Mouse (Mus musculus) forebrain, embryonic 14.5 days (tissue): ENCODE measurements around the gene Cdc42bpb. TPM values are rescaled to one million over a fixed set of nuclear protein-coding genes. Genes with fewer than 3 reads are reported as not detected.
A peak's percentile ranks its signal among the peaks of the same experiment; 100 is the strongest.

Experiments used
- ATAC-seq: fragments of 200-750 bp; cut with Nextera tagmentation; 2 replicates; pipeline ENCODE4 v1.8.0; 2017; ENCODE audit warnings: mild to moderate bottlenecking, moderate library complexity
- DNase-seq: peaks from one replicate; pipeline ENCODE4 v3.0.0-alpha.2; 2015; ENCODE audit warnings: low spot score
- H3K27ac ChIP-seq: fragments of 300-500 bp; sonication (generic); 2 replicates; pipeline ENCODE4 v1.5.1; 2014; ENCODE audit warnings: low read depth, mild to moderate bottlenecking, control low read depth, low read length, moderate library complexity
- H3K27me3 ChIP-seq: fragments of 300-500 bp; sonication (generic); replicated peaks from 2 replicates; pipeline ENCODE4 v1.6.1; 2014; ENCODE audit warnings: low read length, control low read depth, mixed read lengths; ENCODE audit not compliant: control insufficient read depth, insufficient read depth
- H3K36me3 ChIP-seq: fragments of 300-500 bp; sonication (generic); 2 replicates; pipeline ENCODE4 v1.6.1; 2014; ENCODE audit warnings: low read length, control low read depth; ENCODE audit not compliant: control insufficient read depth, insufficient read depth
- H3K4me1 ChIP-seq: fragments of 300-500 bp; sonication (generic); 2 replicates; pipeline ENCODE4 v1.6.1; 2014; ENCODE audit warnings: antibody characterized with exemption, low read length, control low read depth; ENCODE audit not compliant: control insufficient read depth, insufficient read depth
- H3K4me2 ChIP-seq: fragments of 300-500 bp; sonication (generic); 2 replicates; pipeline ENCODE4 v1.6.1; 2014; ENCODE audit warnings: mild to moderate bottlenecking, control low read depth, low read length
- H3K4me3 ChIP-seq: fragments of 300-500 bp; sonication (generic); 2 replicates; pipeline ENCODE4 v1.5.1; 2014; ENCODE audit warnings: low read depth, low read length, control low read depth
- H3K9ac ChIP-seq: fragments of 300-500 bp; sonication (generic); 2 replicates; pipeline ENCODE4 v1.6.1; 2014; ENCODE audit warnings: mild to moderate bottlenecking, low read length, control low read depth, moderate library complexity
- H3K9me3 ChIP-seq: fragments of 300-500 bp; sonication (generic); replicated peaks from 2 replicates; pipeline ENCODE4 v1.6.1; 2016; ENCODE audit warnings: low read length, control low read depth, mixed read lengths; ENCODE audit not compliant: control insufficient read depth
- WGBS: fragments of 180-500 bp; shearing (Covaris S2); extraction: QIAGEN DNeasy Blood & Tissue Kit; methylation state at CpG from one replicate; pipeline ENCODE4 v1.1.7; 2014; 5-methylcytosine and 5-hydroxymethylcytosine counted together
- polyA plus RNA-seq: library from polyadenylated mRNA; unstranded; fragments of >200 nt; fragmentation: Nextera tagmentation; extraction: Ambion mirVana; gene quantifications from 2 replicates; pipeline ENCODE4 v1.2.1, GENCODE M21; 2014

Gene Cdc42bpb
- polyA plus RNA-seq, 1 experiment from 2014 or later = 28.8 TPM

DNA sequence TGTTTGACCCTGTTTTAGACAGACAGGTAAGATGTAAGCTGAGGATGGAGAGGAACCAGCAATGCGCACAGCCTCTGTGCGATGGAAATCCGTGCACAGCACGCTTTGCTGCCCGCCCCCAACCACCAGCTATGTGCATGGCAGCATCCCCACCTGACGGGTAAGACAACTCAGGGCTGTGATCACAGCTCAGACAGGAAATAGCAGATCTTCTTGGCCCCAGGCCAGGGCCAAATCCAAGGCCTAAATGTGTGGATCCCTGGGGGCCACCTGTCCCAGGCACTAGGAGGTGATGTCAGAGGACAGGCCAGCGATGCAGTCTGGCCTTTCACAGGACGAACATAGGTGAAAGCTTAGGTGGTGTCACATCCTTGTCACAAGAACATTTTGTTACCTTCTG is 21.3 kb downstream of the Cdc42bpb start:
- Histone ChIP-seq H3K4me1 (peaks cover 18% of the 10 kb centered on the region), H3K9me3 (no peaks in the 10 kb centered on the region), H3K36me3 (no peaks in the 10 kb centered on the region), H3K4me2 (no peak overlapping the region), H3K9ac (no peak overlapping the region), H3K4me3 (no peak overlapping the region), H3K27ac (no peak overlapping the region), H3K27me3 (no peaks in the 10 kb centered on the region)
- WGBS = 85% methylated on average over 8 of the region's 8 CpGs
- DNase-seq (no peak), ATAC-seq (no peak)

DNA sequence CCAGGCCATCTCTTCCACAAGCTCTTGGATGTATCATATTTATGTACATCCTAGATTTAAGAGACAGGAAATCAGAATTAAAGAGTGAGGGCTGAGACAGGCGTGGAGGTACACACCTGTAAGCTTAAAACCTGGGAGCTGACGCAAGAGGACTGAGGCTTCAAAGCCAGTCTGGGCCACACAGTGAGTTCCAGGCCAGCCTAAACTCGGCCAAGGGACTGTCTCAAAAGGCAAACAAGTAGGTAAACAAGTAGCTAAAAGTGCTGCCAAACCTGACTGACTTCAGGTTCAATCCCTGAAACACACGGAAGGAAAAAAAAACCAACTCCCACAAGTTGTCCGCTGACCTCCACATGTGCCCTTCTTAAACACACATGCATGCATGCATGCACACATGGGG is 23.4 kb downstream of the Cdc42bpb start:
- ATAC-seq = no peak
- no peak overlapping the region for H3K4me2 ChIP-seq
- H3K27me3 ChIP-seq = no peaks in the 10 kb centered on the region
- peak overlapping the region; percentile 5; the same call in 1 of the 2 replicates for H3K9ac ChIP-seq
- no peak overlapping the region for H3K4me3 ChIP-seq
- H3K9me3 ChIP-seq = no peaks in the 10 kb centered on the region
- DNase-seq = no peak
- WGBS = 79% methylated on average over 5 of the region's 5 CpGs
- H3K27ac ChIP-seq = 0 out of 2 replicates have a peak overlapping the region, but pooled peaks have one; percentile 39
- H3K36me3 ChIP-seq = no peaks in the 10 kb centered on the region
- H3K4me1 ChIP-seq = peaks cover 18% of the 10 kb centered on the region

DNA sequence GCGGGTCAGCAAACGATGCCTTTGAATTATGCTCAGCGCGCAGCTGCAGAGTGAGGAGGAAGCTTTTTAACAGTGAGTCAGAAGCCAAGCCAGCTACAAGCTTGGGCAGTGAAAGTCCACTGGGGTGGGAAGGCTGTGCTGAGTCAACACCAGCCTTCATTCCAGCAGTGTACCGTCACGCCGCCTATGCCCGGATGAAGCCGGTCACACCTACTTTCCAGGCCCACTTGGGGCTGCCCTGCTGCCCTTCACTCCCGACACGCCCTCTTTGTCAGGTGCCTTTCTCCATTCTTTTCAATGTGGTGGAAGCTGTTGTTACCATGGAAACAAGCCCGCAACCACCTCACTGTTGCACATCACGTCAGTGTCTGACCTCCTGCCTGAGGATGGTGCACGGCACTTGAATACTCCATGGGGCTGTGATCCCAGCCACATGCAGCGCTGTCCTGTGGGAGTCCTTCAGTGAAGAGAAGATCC is 24.0 kb downstream of the Cdc42bpb start:
- no peak overlapping the region for H3K4me2 ChIP-seq

DNA sequence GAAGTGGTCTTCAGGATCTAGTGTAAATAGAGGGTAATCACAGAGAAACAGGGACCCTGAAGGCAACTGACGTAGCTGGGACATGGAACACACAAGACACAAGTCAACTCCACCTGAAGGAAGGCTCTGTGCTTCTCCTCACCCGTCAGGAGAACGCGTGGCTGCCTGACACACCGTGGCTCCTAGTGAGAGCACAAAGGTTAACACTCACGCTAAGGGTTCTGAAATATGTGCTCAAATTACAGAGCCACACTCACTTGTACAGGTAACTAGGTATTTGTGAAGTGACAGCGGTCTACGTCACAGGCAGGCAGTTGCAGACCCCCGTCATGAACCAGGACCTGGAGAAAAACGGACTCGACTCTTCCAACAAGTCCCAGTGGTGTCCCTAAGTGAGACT is 24.5 kb downstream of the Cdc42bpb start:
- Histone ChIP-seq H3K4me3 (no peak overlapping the region), H3K36me3 (no peaks in the 10 kb centered on the region), H3K4me2 (no peak overlapping the region), H3K4me1 (peaks cover 12% of the 10 kb centered on the region), H3K9me3 (no peaks in the 10 kb centered on the region), H3K27me3 (no peaks in the 10 kb centered on the region), H3K27ac (peak overlapping the region; percentile 33; the same call in 1 of the 2 replicates), H3K9ac (no peak overlapping the region)
- WGBS = 91% methylated on average over 11 of the region's 11 CpGs
- ATAC-seq = no peak
- DNase-seq = no peak

More for the DNA sequence above, 24.0 kb downstream of the Cdc42bpb start:
- H3K9me3 ChIP-seq = no peaks in the 10 kb centered on the region
- peak overlapping the region; percentile 5; the same call in 1 of the 2 replicates for H3K9ac ChIP-seq
- ATAC-seq (peak; percentile 68), DNase-seq (peak; percentile 56)
- no peaks in the 10 kb centered on the region for H3K36me3 ChIP-seq
- H3K27me3 ChIP-seq = no peaks in the 10 kb centered on the region
- H3K4me1 ChIP-seq = peaks cover 15% of the 10 kb centered on the region
- 43% methylated on average over 15 of the region's 15 CpGs for WGBS
- peak overlapping the region; percentile 39; the same call in 1 of the 2 replicates for H3K27ac ChIP-seq
- H3K4me3 ChIP-seq = no peak overlapping the region

DNA sequence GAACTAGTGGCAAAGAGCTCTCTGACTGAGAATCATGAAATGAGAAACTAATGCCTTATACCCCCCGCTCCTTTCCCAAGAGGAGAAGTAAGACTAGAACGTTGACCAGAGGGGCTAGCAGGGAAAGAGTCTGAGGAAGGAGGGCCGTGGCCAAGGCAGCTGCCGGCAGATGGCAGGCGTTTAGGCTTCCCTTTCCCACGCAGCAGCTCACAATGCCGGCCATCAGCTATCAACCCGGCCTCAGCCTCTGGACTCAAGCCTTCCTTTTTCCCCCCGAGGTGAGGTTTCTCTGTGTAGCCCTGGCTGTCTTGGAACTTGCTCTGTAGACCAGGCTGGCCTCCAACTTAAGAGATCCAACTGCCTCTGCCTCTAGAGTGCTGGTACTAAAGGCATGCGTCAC is 25.0 kb downstream of the Cdc42bpb start:
- WGBS = 95% methylated on average over 10 of the region's 10 CpGs
- Histone ChIP-seq H3K27me3 (no peaks in the 10 kb centered on the region), H3K9ac (no peak overlapping the region), H3K36me3 (no peaks in the 10 kb centered on the region), H3K27ac (no peak overlapping the region), H3K9me3 (no peaks in the 10 kb centered on the region), H3K4me1 (peaks cover 12% of the 10 kb centered on the region), H3K4me2 (no peak overlapping the region), H3K4me3 (no peak overlapping the region)
- no peak for DNase-seq
- ATAC-seq = no peak

DNA sequence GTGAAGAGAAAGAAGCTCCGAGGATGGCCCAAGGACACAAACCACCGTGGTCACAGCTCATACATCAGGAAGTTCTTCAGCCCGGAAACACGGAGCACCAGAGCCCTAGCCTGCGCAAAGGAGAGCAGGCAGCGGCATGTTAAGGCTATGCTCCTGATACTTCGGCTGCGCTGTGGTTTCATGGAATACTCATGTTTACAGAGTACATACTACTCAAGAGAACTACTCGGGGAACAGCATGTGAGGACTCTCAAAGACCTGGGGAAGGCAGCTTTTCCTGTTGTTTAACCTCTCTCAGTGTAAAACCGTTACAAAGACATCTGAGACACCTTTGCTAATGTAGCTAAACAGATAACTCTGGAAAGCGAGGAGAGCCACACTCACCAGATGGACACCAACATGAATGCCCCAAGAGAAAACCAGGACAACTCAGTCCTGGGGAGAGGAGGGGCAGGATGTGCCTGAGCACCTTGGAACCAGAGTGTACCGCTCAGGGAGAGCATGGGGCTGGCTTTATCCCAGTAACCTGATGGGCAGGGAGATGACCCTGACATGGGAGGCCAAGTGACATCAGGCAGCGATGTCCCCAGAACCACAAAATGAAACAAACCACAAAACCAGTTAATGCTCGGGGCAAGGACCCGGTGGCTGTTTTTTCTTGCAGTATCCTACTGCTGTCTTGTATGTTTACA is 27.8 kb downstream of the Cdc42bpb start:
- Histone ChIP-seq H3K9me3 (no peaks in the 10 kb centered on the region), H3K4me3 (no peak overlapping the region), H3K9ac (no peak overlapping the region), H3K36me3 (no peaks in the 10 kb centered on the region), H3K4me2 (no peak overlapping the region), H3K4me1 (peaks cover 12% of the 10 kb centered on the region), H3K27me3 (no peaks in the 10 kb centered on the region), H3K27ac (no peak overlapping the region)
- no peak for ATAC-seq
- DNase-seq = no peak
- 93% methylated on average over 15 of the region's 15 CpGs for WGBS

DNA sequence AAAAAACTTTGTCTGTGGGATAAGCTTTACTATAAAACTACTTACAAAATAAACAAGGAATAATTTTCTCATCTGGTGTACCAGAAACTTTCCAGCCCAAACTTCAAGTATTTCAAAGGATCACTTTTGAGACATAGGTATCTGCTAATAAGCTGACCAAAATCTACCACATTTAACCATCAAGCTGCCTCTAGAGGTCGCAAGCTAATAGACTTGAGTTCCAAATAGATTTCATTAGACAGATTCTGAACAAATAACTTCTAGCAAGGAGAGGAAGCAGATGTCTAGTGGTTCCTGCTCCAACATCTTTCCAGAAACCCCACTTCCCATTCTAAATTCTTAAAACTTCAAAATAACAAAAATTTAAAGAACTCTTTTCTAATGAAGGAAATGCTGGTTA is 33.6 kb downstream of the Cdc42bpb start:
- Histone ChIP-seq H3K4me1 (no peaks in the 10 kb centered on the region), H3K36me3 (peaks cover 28% of the 10 kb centered on the region), H3K9me3 (no peaks in the 10 kb centered on the region), H3K4me3 (no peak overlapping the region), H3K4me2 (no peak overlapping the region), H3K9ac (no peak overlapping the region), H3K27me3 (no peaks in the 10 kb centered on the region), H3K27ac (no peak overlapping the region)
- no peak for ATAC-seq
- DNase-seq = no peak
- WGBS = 62% methylated on average over 1 of the region's 1 CpGs

DNA sequence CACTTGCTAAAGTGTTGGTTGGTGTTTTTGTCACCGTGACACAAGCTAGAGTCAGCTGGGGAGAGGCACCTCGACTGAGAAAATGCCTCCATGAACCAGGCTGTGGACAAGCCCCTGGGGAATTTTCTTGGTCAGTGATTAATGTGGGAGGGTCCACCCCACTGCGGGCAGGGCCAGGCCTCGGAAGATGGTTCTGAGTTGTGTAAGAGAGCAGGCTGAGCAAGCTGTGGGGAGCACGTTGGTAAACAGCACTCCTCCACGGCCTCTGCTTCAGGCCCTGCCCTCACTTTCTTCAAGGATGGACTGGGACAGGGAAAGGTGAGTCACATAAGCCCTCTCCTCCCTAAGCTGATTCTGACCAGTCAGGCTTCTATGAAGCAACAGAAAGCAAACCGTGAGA is 36.8 kb downstream of the Cdc42bpb start:
- Histone ChIP-seq H3K4me2 (no peak overlapping the region), H3K9me3 (no peaks in the 10 kb centered on the region), H3K4me3 (no peak overlapping the region), H3K27me3 (no peaks in the 10 kb centered on the region), H3K4me1 (no peaks in the 10 kb centered on the region), H3K27ac (no peak overlapping the region), H3K9ac (no peak overlapping the region), H3K36me3 (peaks cover 58% of the 10 kb centered on the region)
- ATAC-seq (no peak), DNase-seq (no peak)
- 87% methylated on average over 7 of the region's 7 CpGs for WGBS

DNA sequence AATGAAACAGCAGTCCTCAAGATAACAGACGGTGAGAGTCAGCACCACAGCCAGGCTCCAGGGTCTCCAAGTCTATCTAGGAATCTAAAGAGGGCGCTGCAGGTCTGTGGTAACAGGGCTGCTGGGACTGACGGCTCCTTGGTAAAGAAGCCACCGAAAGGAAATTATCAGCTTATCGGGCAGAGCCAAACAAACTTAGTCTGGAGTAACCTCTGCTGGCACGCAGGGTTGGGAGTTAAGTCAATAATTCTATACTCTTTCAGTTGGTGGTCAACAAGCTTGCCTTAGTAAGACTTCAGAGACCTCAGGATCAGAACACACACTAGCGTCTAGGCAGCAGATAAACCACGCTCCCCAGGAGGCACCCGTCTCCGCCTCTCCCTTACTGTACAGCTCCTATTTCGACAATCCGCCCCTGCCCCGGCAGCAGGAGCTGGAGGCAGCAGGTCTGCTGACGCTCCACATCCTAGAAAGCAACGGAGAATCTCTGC is 39.6 kb downstream of the Cdc42bpb start:
- no peak overlapping the region for H3K4me2 ChIP-seq
- DNase-seq = no peak
- H3K4me1 ChIP-seq = no peaks in the 10 kb centered on the region
- no peak for ATAC-seq
- H3K9me3 ChIP-seq = no peaks in the 10 kb centered on the region
- no peak overlapping the region for H3K27ac ChIP-seq
- H3K4me3 ChIP-seq = no peak overlapping the region
- H3K36me3 ChIP-seq = peaks cover 78% of the 10 kb centered on the region
- 84% methylated on average over 15 of the region's 15 CpGs for WGBS
- H3K27me3 ChIP-seq = no peaks in the 10 kb centered on the region
- no peak overlapping the region for H3K9ac ChIP-seq
